Mouse (Mus musculus): ENCODE data around the gene Bptf.

GRCm38 (mm10) chr11:107014020-107014585 lies 117.8 kb downstream of the Bptf start:
- TF ChIP-seq CTCF (IDR thresholded peaks at IDR 0.05; ENCODE audit: borderline replicate concordance, insufficient read depth, low read length) (no peak), POLR2A (IDR thresholded peaks at IDR 0.05; ENCODE audit: low read depth, low read length) (no peak)
